Mouse (Mus musculus) gastrocnemius, postnatal 25 days (tissue): ENCODE data around the gene 5730596B20Rik. TPM values are rescaled to one million over a fixed set of nuclear protein-coding genes. Genes with fewer than 3 reads are reported as not detected.
A peak's percentile ranks its signal among the peaks of the same experiment; 100 is the strongest.

Experiments used
- DNase-seq: peaks from one replicate; pipeline ENCODE4 v3.0.0; 2022
- long read RNA-seq, 2 experiments: library from polyadenylated mRNA; stranded (forward); transcript quantifications; one replicate each; pipeline ENCODE4 v2.0.0; 2021
- total RNA-seq, 2 experiments: library from RNA; stranded (reverse); gene quantifications; 1 replicate in 1 of 2; 2 replicates in 1 of 2; pipeline ENCODE4 v1.2.3; 2021

Gene 5730596B20Rik
- total RNA-seq: not detected
- long read RNA-seq, experiment 1: 0 reads
- long read RNA-seq, experiment 2: 0 reads

DNA sequence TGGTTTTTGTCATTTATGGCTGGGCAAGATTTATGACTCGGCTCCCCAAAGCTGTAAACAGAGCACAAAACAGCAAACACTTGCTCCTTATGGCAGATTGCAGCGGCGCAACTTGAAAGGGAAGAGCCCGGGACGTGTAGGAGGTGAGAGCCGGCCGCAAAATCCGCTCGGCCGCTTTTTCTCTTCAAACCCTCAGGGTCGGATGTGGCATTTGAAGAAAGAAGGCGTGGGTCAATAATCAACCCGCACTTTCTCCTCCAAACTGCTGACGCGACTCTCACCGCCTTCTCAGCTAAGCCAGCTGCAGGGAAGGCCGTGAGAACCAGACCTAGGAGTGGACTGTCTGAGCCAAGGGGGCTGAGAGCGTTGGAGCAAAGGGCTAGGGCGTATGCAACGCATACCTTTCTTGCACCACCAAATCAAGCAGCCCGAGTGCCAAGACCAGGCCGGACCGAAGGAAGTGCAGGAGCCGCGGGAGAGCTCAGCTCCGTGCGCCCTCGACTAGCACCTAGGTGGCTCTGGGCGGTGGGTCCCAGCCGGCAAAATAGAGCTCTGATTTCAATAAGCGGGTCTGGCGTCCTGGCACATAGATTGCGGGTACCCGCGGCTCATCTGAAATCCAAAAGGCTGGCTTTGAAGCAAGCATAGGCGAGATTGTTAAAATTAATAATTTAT lies at the start of gene 5730596B20Rik:
Gene 5730596B20Rik, plus strand, starts transcription at position 438 of the 675 bp plus-strand sequence.
- no peak for DNase-seq

DNA sequence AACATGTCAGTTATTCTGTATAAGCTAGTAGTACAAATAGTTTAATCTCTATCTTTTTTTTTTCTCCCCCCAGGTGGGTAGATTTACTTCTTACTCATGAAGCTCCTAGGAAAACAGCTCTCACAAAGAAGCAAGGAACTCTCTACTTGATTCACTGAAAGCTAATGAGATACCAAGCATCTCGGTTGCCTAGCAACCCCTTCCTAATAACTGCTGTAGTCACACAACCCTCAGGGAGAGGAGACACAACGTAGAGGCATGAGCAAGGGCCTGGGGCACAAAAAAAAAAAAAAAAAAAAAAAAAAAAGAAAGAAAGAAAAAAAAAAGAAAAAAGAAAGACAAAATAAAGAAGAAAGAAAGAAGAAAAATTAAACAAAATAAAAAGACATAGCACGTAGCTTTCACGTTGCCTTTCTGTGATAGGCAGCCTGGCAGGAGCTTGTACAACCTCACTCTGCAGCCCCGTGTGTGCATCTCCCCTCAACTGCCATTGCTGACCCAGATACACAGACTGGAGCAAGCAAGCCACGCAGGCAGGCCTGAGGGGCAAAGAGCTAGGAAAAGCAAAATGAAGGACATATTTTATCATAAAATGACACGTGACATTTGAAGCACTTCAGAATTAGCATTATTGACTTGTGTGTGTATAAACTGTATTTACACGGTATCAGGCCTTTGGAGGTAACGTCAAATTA lies 39.3 kb upstream of the 5730596B20Rik start:
- no peak for DNase-seq

DNA sequence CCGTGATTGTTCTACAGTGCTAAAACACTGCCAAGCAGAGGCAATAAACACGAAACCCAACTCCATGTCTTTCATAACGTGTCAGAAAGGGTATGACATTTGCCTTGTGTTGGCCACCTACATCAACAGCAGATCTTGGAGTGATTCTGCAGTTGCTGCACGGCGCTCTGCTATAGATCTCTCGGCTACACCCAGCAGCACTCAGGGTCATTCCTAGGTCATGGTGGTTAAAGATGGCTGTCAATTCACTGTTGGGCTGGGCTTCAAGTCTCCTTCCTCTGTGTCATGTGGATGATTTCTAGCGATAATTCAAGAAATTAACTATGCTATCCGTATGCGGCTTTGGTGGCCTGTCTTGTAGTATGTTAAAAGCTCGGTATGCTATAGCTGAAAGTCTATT lies 38.7 kb upstream of the 5730596B20Rik start:
- no peak for DNase-seq

DNA sequence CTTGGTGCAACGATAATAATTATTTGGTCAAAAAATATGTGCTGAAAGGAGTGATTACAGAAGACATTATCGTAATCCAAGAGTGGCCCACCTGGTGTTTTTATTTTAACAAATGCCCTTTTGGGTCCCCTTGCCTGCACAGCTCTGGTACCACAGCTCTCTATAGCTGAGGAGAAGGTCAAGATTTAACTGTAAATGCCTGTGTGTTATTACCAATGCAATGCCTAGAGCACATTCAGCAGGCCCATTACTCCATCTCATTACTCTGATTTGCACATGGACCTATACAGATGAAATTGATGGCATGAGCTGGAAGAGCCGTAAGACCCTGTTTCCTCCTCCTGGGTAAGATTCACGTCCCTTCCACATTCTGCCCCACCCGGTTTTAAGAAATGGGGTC lies 38.2 kb upstream of the 5730596B20Rik start:
- DNase-seq: no peak

DNA sequence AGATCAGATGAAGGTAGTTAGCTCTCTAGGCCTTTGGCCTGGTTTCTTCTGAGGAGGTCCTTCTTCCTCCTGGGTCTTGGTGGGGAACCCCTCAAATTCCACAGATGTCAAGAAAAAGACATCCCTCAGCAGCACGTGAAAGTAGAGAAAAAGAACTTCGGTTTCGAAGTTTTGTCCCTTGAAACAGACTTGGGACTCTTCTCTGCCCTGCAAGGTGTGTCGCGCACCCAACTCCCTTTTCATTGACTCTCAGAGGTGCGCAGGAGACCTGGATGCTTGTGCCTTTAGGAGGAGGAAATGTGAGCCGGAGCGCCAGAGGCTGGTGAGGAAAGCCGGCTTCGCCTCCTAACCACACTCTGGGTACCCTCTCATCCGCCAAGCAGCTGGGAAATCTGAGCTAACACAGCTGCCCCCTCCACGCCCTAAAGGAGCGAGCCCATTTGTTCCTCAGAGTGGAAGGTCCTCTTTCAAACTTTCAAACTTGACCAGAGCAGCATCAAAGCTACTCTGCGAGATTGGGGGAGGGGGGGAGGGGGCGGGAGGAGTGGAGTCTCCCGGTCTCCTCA lies 26.8 kb upstream of the 5730596B20Rik start:
- DNase-seq: no peak

DNA sequence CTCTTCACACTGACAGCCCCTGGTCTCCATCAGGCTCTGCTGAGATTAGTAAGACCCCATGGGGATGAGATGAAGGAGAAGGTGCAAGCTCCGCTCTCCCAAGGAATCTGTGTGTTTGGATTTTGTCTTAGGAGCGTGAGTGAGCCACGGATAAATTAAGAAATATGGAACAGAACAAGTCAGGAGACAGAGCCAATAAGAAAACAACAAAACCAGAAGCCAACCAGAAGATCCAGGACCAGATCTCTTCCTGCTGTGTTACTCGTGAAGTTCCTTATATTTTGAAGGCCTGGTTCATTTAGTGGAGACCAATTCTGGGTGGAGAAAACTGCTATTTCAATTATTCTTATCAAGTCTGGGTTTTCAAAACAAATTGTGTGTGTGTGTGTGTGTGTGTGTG lies 25.7 kb upstream of the 5730596B20Rik start:
- no peak for DNase-seq

DNA sequence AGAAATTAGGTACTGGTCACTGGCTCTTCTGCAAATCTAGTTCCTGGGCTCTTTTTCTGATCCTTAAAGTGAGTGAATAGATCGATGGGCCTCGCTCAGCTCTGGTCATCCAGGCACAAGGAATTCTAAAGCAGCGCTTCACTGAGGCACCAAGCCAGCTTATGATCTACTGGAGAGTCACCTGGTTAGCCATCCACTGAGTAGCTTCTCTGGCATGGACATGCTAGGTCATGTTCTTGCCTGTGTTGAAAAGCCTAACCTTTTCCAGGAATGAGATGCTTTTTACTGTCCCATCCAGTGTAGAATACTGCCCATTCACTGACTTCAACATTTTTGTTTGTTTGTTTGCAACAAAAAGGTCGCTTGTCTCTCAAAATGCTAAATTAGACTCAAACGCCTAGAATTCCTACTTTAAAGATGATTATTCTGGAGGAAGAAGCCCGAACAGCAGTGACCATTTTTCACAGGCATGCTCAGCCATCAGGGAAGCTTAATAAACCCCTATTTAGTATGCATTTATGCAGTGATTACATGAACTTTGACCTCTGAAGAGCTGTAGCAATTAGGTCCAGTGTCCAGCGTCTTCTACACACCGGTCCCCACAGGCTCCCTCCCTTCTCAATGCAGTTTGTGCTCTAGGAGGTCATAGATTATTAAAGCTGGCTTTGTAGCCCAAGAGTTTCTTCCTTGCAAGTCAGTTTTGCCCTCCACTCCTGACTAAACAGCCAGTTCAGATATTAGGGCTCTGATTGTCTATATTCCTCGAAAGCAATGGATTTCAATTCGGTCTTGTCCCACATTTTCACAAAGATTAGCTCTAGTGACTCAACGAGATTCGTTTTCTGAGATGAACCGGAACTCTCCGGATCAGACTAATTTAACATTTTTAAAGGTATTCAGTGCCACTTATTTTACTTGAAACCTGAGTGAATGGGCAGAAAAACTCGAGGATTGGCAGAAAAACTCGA lies 24.8 kb upstream of the 5730596B20Rik start:
- no peak for DNase-seq

DNA sequence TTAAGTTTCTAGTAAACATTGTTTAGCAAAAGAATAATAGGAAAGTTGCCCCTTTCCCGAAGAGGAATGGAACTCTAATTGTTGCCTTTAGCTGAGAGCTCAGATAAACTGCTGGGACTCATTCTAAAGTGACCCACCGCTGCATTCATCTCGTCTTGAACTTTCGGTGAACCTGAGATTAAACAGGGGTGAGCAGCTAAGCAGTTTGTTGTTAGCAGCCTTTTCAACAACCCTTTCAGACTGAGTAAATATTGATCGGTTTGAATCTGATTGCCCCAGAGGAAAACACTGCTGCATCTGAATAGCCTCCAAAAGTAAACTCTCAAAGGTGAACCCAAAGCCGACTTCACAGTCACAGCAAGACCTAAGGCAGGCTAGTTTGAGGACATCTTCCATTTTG lies 24.0 kb upstream of the 5730596B20Rik start:
- DNase-seq: no peak

DNA sequence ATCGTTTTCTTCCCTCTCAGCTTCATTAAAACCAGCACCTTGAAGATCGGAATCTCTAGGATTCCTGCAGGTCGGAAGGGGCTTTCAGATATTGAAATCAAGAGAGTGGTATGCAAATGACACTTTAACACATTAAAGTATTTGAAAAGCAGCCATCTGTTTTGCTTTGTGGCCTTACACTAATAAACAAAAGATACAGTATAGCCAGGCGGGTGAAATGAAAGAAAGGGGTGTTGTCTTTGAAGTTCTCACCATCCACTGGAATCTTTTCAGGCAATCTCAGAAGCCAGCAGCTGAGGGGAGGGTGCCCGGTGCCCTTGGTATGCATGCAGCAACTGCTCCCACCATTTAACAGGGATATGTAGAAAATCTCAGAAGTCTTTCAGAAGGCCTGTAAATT lies 23.3 kb upstream of the 5730596B20Rik start:
- no peak for DNase-seq

DNA sequence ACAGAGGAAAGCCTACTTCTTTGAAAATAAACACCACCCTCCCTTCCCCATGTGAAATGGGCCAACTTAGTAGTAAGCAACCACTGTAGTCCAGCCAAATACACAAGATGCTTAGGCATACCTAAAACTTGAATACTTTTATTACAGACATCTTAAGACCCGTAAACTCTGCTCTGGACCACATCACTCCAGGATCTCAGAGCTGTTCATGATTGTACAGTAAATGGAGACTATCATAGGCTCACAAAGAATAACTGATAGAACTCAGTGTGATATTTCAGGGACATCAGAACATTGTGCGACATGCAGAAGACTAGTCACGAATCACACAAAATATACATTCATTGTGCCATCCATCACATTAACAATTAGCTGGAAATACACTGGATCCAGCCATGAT lies 21.8 kb upstream of the 5730596B20Rik start:
- no peak for DNase-seq

DNA sequence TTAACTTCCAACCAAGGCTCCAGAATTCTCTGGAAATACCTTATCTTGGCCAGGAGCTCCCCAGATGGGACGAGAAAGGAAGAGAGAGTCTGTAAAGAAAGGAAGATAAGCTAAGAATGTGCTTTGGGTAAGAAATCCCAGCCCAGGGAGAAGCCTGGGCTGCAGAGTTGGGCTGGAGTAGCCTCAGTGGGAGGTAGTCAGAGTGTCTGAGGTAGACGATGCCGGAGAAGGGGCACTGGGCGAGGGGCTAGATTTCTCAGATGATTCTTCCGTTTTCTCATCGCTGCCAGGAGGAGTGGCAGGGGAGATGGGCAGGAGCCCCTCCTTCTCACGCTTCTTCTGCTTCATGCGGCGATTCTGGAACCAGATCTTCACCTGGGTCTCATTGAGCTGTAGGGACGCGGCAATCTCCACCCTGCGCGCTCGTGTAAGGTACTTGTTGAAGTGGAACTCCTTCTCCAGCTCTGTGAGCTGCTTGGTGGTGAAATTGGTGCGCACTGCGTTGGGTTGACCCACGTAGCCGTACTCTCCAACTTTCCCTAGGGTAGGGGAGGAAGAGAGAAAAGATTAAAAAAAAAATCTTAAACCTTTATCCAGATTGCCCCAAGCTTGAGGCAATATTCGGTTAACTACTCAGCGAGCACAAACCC lies 20.6 kb upstream of the 5730596B20Rik start:
- DNase-seq: no peak

DNA sequence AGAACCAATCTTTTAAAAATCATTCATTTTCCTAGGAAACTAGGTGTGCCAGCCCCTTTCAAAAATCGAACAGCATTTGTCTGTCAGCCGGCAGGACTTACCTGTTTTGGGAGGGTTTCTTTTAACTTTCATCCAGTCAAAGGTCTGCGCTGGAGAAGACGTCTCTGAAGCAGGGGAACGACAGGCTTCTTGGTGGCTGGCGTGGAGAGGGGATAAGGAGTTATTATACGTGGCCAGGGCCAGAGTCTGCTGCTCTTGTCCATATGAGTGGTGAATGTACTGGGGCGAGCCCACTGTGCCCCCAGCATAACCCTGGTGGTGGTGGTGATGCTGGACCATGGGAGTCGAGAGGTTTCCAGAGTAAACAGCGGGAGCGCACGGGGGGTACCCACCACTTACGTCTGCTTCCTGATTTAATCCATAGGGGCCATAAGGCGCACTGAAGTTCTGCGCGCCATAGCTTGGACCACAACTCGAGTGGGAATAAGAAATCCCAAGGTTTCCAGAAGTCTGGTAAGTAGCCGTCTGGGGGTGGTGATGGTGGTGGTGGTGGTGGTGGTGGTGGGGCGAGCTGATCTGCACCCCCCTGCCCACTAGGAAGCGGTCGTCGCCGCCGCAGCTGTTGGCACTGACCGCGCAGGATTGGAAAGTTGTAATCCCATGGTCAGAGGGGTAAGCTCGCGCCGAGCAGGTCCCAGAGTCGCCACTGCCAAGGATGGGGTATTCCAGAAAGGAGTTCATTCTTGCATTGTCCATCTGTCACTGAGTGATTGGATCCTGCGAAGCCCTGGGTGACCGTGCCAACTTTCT lies 19.6 kb upstream of the 5730596B20Rik start:
- DNase-seq: no peak

DNA sequence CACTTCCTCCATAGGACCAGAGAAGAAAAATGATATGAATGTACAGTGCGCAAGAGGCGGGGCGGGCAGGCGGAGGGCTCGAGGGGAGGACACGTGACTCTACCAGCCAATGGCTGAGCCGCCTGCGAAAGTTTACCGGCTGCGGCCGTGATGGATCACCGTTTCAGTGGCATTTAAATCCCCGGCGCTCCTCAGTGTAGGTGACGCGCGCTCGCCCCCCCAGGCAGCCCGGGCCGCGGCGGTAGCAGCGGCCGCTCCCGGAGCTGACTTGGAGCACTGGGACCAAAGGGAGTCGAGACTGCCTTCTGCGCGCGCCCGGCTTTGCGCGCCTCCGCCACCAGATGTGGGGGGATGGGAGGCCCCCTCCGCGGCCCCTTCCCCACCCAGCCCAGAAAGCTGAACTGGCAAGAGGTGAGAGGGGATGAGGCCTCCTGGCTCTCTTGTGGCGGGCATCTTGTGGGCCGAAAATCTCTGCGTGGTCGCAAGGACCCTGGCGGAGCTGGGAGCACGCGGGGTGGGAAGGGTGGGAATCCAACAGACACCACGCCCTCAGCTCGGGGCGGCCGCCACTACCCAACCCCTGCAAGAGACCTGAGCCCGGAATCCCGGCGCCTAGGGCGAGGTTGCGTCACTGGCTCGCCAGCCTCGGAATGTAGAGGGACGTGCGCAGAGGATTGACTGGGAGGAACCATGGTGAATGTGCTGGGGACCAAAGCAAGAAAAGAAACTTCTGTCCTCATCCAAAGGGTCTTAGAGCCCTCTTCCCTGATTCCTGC lies 18.8 kb upstream of the 5730596B20Rik start, which contains the start of gene Hoxa1:
Gene Hoxa1, minus strand, starts transcription at position 42 of the 776 bp plus-strand sequence.
- peak; percentile 70 for DNase-seq

DNA sequence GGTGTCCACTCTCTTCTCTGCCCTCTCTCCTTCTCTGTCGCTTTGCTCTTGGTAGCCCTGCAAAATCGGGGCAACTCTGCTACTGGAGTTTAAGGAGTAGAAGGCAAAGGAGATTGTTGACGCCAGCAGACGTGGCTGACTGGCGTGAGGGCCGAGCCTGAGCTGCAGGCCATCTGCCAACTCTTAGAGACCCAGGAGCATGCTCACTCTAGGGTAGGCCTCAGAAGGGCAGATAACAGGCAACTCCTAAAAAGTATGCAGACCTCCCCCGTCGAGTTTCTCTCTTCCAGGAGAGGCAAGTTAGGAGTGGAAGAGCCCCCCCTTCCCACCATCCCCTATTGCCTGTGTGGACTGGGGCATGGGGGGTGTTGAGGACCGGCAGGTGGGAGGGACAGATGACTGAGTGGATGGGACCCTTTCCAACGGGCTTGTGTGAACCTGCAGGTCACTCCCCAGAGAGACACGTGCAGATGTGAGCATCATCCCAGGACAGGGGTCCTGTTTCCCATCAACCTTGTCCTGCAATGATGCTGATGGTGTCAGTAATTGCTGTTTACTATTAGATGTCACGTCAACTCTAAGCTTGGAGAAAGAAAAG lies 18.0 kb upstream of the 5730596B20Rik start:
- DNase-seq: no peak

DNA sequence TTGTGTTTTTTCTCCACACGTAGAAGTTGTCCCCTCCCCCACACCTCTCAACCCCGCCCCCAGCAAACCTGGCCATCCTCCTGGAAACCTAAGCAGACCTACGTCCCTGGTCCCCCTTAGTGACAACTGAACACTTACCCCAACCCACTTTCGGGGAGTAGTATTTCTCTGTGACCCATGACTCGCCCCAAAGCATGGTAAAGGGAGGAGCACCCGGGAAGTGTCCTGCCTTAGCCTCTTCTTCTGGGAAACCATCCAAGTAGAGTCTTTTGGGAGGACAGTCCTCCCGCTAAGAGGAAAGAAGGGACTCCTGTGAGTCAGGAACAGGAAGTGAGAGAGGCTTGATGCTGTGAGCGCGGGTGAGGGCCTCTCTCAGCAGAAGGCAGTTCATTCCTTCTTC lies 17.3 kb upstream of the 5730596B20Rik start:
- no peak for DNase-seq

DNA sequence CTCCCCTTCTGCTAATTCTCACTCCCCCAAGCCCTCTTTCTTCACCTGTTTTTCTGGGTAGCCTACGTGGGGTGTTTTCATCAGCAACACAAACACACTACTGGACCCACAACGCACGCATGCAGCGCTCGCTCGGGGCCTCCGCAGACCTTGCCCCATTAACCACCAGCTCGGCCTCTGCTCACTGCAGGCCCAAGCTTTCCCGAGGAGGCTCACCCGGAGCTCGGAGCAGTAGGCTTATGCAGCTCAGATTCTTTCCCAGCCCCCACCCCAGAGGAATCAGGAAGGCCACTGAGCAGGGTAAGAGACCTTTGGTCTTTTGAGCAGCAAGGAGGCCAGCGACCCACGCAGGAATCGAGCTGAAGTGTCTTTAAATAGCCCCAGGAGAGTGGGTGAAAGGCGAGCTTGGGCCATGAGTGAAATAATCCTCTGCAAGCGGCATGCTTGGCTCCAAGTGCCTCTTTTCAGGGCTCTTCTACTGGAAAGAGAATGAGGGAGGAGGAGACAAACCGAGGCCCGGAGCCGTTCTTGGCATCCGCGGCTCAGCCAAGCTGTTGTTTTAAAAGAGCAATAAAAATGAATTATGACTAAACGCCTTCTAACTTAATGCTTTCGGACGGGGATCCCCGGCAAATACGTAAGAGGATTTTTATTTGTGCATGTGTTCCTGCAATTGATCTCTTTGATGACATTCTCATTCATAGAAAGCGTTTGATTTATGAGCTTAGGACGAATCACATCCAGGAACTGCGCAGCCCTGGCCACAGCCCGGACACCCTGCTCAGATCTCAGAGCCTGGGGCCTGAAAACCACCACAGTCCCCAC lies 16.6 kb upstream of the 5730596B20Rik start:
- DNase-seq: no peak

DNA sequence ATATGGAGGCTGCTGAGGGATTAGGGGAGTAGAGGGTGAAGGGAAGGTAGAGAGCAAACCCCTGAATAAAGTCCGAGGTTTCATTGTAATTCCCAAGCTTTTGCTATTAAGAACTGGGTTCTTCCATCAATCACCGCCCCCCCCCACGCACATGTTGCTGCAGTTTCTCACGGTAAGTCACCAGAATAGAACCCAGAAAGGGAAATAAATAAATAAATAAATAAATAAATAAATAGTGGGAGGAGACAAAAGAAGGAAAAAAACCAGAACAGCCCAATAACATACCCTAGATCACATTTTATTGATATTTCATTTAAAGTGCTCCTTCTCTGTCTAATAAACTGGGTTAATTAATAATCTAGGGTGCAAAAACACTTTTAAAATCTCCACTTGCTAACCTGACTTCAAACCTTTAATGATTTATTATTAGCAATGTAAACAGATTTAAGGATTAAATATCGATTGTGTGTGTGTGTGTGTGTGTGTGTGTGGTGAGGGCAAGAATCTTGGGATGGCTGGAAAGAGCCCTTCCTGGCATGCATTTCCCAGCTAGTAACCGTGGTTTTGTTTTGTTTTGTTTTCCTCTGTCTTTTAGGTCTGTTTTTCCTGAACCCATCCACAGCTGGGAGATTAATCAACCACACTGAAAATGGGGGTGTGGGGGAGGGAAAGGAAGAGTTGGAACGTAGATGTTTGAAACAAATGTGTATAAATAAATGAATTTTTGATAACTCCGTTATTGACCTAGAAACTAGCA lies 15.8 kb upstream of the 5730596B20Rik start:
- DNase-seq: no peak

DNA sequence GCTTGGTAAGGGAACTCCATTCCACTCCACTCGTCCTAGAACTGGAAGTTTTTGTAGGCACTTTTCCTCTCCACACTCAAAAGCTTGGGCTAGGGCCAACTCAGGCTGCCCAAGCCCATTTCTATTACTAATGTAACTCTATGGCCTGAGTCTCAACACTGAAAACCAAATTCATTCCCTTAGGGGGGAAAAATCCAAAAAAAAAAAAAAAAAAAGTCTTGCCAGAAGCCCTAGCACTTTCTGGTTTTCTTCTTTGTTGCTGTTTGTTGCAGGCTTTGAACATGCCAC lies 15.3 kb upstream of the 5730596B20Rik start:
- DNase-seq: no peak
